Mouse (Mus musculus) CH12.LX (cell line): Measurements from ENCODE around the gene Lrit2.

ENCODE experiments used
- CTCF ChIP-seq, 2 experiments: IDR thresholded peaks in 1 of 2; conservative IDR thresholded peaks in 1 of 2; 2 replicates each; pipeline ENCODE4 v1.5.1; 2011 to 2012; ENCODE audit warnings: low read depth in 2 of 2, low read length in 2 of 2, improper control_type of control experiment in 1 of 2, inconsistent platforms in 1 of 2, mild to moderate bottlenecking in 1 of 2, moderate library complexity in 1 of 2
- EP300 ChIP-seq: IDR thresholded peaks from 2 replicates; pipeline ENCODE4 v1.6.1; 2011; ENCODE audit warnings: low read length, improper control_type of control experiment
- HCFC1 ChIP-seq: IDR thresholded peaks from 2 replicates; pipeline ENCODE4 v1.6.1; 2012; ENCODE audit warnings: low read depth, mild to moderate bottlenecking, inconsistent platforms, low read length, improper control_type of control experiment
- NRF1 ChIP-seq: IDR thresholded peaks from 2 replicates; pipeline ENCODE4 v1.6.1; 2014; ENCODE audit warnings: low read depth, mild to moderate bottlenecking, inconsistent platforms, low read length, improper control_type of control experiment, moderate library complexity
- POLR2A ChIP-seq: IDR thresholded peaks from 2 replicates; pipeline ENCODE4 v1.6.1; 2011; ENCODE audit warnings: low read depth, mild to moderate bottlenecking, improper control_type of control experiment, low read length
- SIN3A ChIP-seq: IDR thresholded peaks from 2 replicates; pipeline ENCODE4 v1.6.1; 2012; ENCODE audit warnings: low read length, improper control_type of control experiment, inconsistent platforms
- USF1 ChIP-seq: IDR thresholded peaks from 2 replicates; pipeline ENCODE4 v1.6.1; 2014; ENCODE audit warnings: low read depth, mild to moderate bottlenecking, inconsistent platforms, low read length, improper control_type of control experiment
- ZMIZ1 ChIP-seq: IDR thresholded peaks from 2 replicates; pipeline ENCODE4 v1.6.1; 2012; ENCODE audit warnings: low read depth, mild to moderate bottlenecking, inconsistent platforms, low read length, improper control_type of control experiment

DNA sequence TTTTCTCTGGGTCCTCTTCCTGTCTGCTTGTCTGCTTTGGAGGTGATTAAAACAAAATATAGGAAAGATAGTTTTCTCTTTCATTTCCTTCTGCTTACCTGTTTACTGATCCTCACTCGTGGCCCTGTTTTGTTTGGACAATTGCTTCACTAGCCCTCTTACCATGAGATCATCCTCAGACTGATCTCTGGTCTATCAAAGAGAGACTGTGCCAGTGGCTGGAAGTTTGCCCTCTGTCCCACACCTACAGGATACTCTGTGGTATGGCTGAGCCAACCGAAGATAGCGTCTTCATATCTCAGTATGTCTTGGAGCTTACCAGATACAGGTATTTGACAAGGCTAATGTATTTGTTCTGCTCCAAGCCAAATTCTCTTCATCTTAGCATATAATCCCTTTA lies 39.8 kb upstream of the Lrit2 start:
- TF ChIP-seq SIN3A (no peak), CTCF (conservative IDR thresholded peaks at IDR 0.05 in 1 of 2, IDR thresholded peaks at IDR 0.05 in 1 of 2; ENCODE audit: low read depth in 2 of 2, low read length in 2 of 2) (no peak), POLR2A (no peak), EP300 (no peak), HCFC1 (no peak), NRF1 (no peak), USF1 (no peak), ZMIZ1 (no peak)
